Mouse (Mus musculus) heart, embryonic 14.5 days (tissue): ENCODE measurements around the gene Ccdc51. TPM values are rescaled to one million over a fixed set of nuclear protein-coding genes. Genes with fewer than 3 reads are reported as not detected.

Experiments used
- ATAC-seq: fragments of 200-750 bp; cut with Nextera tagmentation; 2 replicates; pipeline ENCODE4 v1.8.0; 2017; ENCODE audit warnings: low read depth, moderate TSS enrichment; ENCODE audit not compliant: insufficient number of reproducible peaks, insufficient read depth, low FRiP score
- H3K27ac ChIP-seq, 2 experiments: fragments of 200-500 bp in 1 of 2; fragments of 300-500 bp in 1 of 2; sonication (generic) in 1 of 2; replicated peaks in 1 of 2; 2 replicates each; pipeline ENCODE4 v1.5.1; 2012 to 2014; ENCODE audit warnings: low read depth in 2 of 2, low read length in 2 of 2, control low read depth in 1 of 2, mild to moderate bottlenecking in 1 of 2, mixed read lengths in 1 of 2; ENCODE audit not compliant: control insufficient read depth in 1 of 2, insufficient read depth in 1 of 2
- H3K27me3 ChIP-seq: fragments of 300-500 bp; sonication (generic); 2 replicates; pipeline ENCODE4 v1.6.1; 2014; ENCODE audit warnings: mild to moderate bottlenecking, low read length, control low read depth; ENCODE audit not compliant: control insufficient read depth, insufficient read depth
- H3K36me3 ChIP-seq: fragments of 300-500 bp; sonication (generic); 2 replicates; pipeline ENCODE4 v1.6.1; 2014; ENCODE audit warnings: mild to moderate bottlenecking, control low read depth, low read length, mixed read lengths; ENCODE audit not compliant: control insufficient read depth, insufficient read depth
- H3K4me1 ChIP-seq, 2 experiments: fragments of 200-500 bp in 1 of 2; fragments of 300-500 bp in 1 of 2; sonication (generic) in 1 of 2; 2 replicates each; pipeline ENCODE4 v1.6.1; 2012 to 2014; ENCODE audit warnings: low read length in 2 of 2, control low read depth in 1 of 2, mixed read lengths in 1 of 2; ENCODE audit not compliant: control insufficient read depth in 2 of 2, insufficient read depth in 2 of 2
- H3K4me2 ChIP-seq: fragments of 300-500 bp; sonication (generic); 2 replicates; pipeline ENCODE4 v1.6.1; 2014; ENCODE audit warnings: mild to moderate bottlenecking, low read length
- H3K4me3 ChIP-seq, 2 experiments: fragments of 200-500 bp in 1 of 2; fragments of 300-500 bp in 1 of 2; sonication (generic) in 1 of 2; 2 replicates each; pipeline ENCODE4 v1.5.1; 2012 to 2014; ENCODE audit warnings: low read length in 2 of 2, mild to moderate bottlenecking in 2 of 2, control low read depth in 1 of 2, low read depth in 1 of 2, moderate library complexity in 1 of 2; ENCODE audit not compliant: control insufficient read depth in 1 of 2, insufficient read depth in 1 of 2
- H3K9ac ChIP-seq: fragments of 300-500 bp; sonication (generic); 2 replicates; pipeline ENCODE4 v1.6.1; 2014; ENCODE audit warnings: mild to moderate bottlenecking, low read length
- H3K9me3 ChIP-seq: fragments of 300-500 bp; sonication (generic); 2 replicates; pipeline ENCODE4 v1.6.1; 2016; ENCODE audit warnings: low read length, control low read depth; ENCODE audit not compliant: control insufficient read depth
- WGBS: fragments of 180-500 bp; shearing (Covaris S2); extraction: QIAGEN DNeasy Blood & Tissue Kit; methylation state at CpG from one replicate; pipeline ENCODE4 v1.1.7; 2014; 5-methylcytosine and 5-hydroxymethylcytosine counted together
- polyA plus RNA-seq: library from polyadenylated mRNA; unstranded; fragments of >200 nt; fragmentation: Nextera tagmentation; extraction: Ambion mirVana; gene quantifications from 2 replicates; pipeline ENCODE4 v1.2.1, GENCODE M21; 2014

Gene Ccdc51
- polyA plus RNA-seq, 1 experiment from 2014 or later: 13.9 TPM

DNA sequence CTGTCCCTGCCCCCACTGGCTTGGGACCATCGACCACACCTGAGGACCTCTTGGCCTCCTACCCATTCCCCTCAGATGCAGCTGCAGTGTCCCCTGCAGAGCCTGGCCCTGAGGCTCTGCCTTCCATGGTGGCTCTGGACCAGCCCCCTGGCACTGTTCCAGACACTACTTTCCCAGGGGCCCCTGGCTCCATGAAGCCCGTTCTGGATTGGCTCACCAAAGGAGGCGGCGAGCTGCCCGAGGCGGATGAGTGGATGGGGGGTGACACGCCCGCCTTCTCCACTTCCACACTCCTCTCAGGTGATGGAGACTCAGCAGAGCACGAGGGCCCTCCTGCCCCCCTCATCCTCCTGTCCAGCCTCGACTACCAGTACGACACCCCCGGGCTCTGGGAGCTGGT, 22.7 kb downstream of the Ccdc51 start:
- Histone ChIP-seq H3K4me2 (no peak overlapping the region; the same call in 1 of the 2 replicates), H3K36me3 (peaks cover 95% of the 10 kb centered on the region), H3K27ac (peak overlapping the region in 1 of 2 experiments; percentile 19; a peak in 1 of 4 replicates), H3K4me3 (no peak overlapping the region), H3K9me3 (no peaks in the 10 kb centered on the region), H3K27me3 (no peaks in the 10 kb centered on the region), H3K9ac (peak overlapping the region; percentile 25; the same call in 1 of the 2 replicates), H3K4me1 (peaks cover 15 to 27% of the 10 kb centered on the region in 2 experiments)
- peak; percentile 38; the same call in 1 of the 2 replicates for ATAC-seq
- 51% methylated on average over 12 of the region's 12 CpGs for WGBS

DNA sequence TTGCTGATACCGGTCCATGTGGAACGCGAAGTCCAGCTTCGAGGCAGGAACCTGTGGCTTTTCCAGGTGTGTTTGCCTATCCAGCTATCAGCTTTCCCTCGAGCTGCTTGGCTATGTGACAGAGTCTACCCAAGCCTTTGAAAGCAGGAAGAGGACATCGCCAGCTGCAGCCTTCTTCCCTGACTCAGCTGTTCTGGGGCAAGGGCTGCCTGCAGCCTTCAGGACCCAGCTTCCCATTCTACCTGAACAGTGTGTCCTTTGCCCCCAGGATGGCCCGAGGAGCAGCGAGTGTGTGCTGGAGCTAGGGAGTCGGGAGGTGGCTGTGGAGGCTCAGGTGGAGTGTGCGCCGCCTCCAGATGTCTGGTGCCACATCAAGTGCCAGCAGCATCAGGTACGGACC, 23.4 kb downstream of the Ccdc51 start:
- Histone ChIP-seq H3K27me3 (no peaks in the 10 kb centered on the region), H3K27ac (no peak overlapping the region), H3K4me1 (peaks cover 15 to 20% of the 10 kb centered on the region in 2 experiments), H3K9ac (no peak overlapping the region), H3K9me3 (no peaks in the 10 kb centered on the region), H3K36me3 (peaks cover 97% of the 10 kb centered on the region), H3K4me2 (no peak overlapping the region), H3K4me3 (no peak overlapping the region)
- 93% methylated on average over 12 of the region's 12 CpGs for WGBS
- no peak for ATAC-seq

DNA sequence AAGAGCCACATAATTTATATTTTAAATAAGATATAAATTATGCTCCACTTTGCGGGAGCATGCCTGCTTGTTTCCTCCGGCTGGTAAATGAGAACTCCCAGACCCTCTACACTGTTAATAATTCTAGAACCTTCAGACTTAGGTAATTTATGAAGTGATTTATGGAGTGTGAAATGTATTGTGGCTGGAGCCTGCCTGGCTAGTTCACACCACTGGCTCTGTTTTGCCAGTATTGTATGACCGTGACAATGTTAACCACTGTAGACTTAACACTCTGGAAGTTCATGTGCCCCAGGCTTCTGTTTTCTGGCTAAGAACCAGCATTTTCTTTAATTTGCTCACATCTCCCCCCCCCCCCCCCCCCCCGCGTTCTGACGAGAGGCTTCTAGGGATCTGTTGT, 25.0 kb downstream of the Ccdc51 start:
- ATAC-seq: no peak
- H3K4me3 ChIP-seq: no peak overlapping the region
- no peak overlapping the region for H3K27ac ChIP-seq
- WGBS: 92% methylated on average over 3 of the region's 6 CpGs
- no peak overlapping the region for H3K9ac ChIP-seq
- peaks cover 15 to 19% of the 10 kb centered on the region in 2 experiments for H3K4me1 ChIP-seq
- no peaks in the 10 kb centered on the region for H3K27me3 ChIP-seq
- H3K4me2 ChIP-seq: no peak overlapping the region
- H3K36me3 ChIP-seq: peaks cover 100% of the 10 kb centered on the region
- no peaks in the 10 kb centered on the region for H3K9me3 ChIP-seq

DNA sequence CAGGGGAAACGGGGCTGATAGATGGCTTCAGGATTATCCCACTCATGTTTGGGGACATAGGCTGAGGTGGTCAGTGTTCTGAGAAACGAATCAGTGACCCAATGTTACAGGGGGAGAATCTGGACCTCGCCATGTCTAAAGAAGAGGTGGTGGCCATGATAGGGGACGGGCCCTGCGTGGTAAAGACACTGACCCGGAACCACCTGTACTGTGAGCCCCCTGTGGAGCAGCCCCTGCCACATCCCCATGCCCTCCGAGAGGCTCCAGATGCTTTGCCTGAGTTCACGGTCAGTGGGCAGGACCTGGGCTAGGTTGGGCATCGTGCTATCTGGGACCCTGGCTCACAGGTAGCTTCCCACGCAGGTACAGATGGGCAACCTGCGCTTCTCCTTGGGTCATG, 27.9 kb downstream of the Ccdc51 start:
- WGBS: 95% methylated on average over 11 of the region's 11 CpGs
- H3K27me3 ChIP-seq: no peaks in the 10 kb centered on the region
- no peak for ATAC-seq
- peaks cover 2% of the 10 kb centered on the region in 2 experiments; a peak in 3 of 4 replicates for H3K4me1 ChIP-seq
- H3K27ac ChIP-seq: no peak overlapping the region
- H3K4me3 ChIP-seq: no peak overlapping the region
- H3K9ac ChIP-seq: no peak overlapping the region
- no peak overlapping the region for H3K4me2 ChIP-seq
- H3K9me3 ChIP-seq: no peaks in the 10 kb centered on the region
- peaks cover 100% of the 10 kb centered on the region for H3K36me3 ChIP-seq

GRCm38 (mm10) chr9:109111101-109111500, 28.8 kb downstream of the Ccdc51 start:
- ATAC-seq: no peak
- Histone ChIP-seq H3K4me2 (no peak overlapping the region), H3K9me3 (no peaks in the 10 kb centered on the region), H3K4me1 (no peaks in the 10 kb centered on the region), H3K27ac (no peak overlapping the region), H3K27me3 (no peaks in the 10 kb centered on the region), H3K36me3 (peaks cover 100% of the 10 kb centered on the region), H3K9ac (no peak overlapping the region), H3K4me3 (no peak overlapping the region)
- 87% methylated on average over 4 of the region's 4 CpGs for WGBS

DNA sequence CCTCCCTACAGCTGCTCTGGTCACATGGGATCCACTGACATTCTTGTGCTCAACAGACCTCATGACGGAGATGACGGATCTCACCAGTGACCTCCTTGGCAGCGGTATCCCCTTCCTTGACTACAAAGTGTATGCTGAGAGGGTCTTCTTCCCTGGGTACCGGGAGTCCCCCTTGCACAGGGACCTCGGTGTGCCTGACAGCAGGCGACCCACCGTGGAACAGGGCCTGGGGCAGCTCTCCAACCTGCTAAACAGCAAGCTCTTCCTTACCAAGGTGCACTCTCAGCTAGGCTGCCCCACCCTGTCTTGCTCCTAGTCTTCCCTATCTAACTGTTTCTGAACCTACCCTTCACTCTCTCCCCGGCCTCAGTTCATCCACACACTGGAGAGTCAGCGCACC, 29.3 kb downstream of the Ccdc51 start:
- H3K4me1 ChIP-seq: no peaks in the 10 kb centered on the region
- no peaks in the 10 kb centered on the region for H3K9me3 ChIP-seq
- no peak for ATAC-seq
- H3K27ac ChIP-seq: no peak overlapping the region
- peaks cover 100% of the 10 kb centered on the region for H3K36me3 ChIP-seq
- H3K4me2 ChIP-seq: no peak overlapping the region
- 90% methylated on average over 9 of the region's 9 CpGs for WGBS
- no peaks in the 10 kb centered on the region for H3K27me3 ChIP-seq
- no peak overlapping the region for H3K9ac ChIP-seq
- H3K4me3 ChIP-seq: no peak overlapping the region

DNA sequence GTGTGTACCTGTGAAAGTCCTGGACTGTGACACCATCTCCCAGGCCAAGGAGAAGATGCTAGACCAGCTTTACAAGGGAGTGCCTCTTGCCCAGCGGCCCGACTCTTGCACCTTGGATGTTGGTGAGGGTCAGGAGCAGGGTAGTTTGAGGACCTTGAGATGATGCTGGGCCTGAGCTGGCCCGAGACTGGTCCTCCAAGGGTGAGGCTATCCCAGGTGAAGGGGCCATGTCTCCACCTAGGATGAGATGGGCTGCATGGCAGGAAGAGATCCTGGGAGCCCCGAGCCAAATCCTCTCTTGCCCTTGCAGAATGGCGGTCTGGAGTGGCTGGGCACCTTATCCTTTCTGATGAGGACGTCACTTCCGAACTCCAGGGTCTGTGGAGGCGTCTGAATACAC, 31.0 kb downstream of the Ccdc51 start:
- H3K27me3 ChIP-seq: no peaks in the 10 kb centered on the region
- no peak overlapping the region for H3K4me2 ChIP-seq
- no peaks in the 10 kb centered on the region for H3K9me3 ChIP-seq
- no peak overlapping the region for H3K27ac ChIP-seq
- H3K9ac ChIP-seq: no peak overlapping the region
- WGBS: 85% methylated on average over 8 of the region's 8 CpGs
- no peak overlapping the region for H3K4me3 ChIP-seq
- H3K4me1 ChIP-seq: no peaks in the 10 kb centered on the region
- no peak for ATAC-seq
- peaks cover 100% of the 10 kb centered on the region for H3K36me3 ChIP-seq

- Histone ChIP-seq H3K9me3 (no peaks in the 10 kb centered on the region), H3K4me2 (no peak overlapping the region), H3K36me3 (peaks cover 100% of the 10 kb centered on the region), H3K9ac (no peak overlapping the region), H3K4me1 (no peaks in the 10 kb centered on the region), H3K4me3 (no peak overlapping the region), H3K27ac (no peak overlapping the region), H3K27me3 (no peaks in the 10 kb centered on the region)
- WGBS: 92% methylated on average over 11 of the region's 11 CpGs
- ATAC-seq: no peak
These were observed 32.0 kb downstream of the Ccdc51 start for GRCm38 (mm10) chr9:109114276-109114675.
